Mouse (Mus musculus): Measurements from ENCODE around the gene Wasl. TPM values are rescaled to one million over a fixed set of nuclear protein-coding genes. Genes with fewer than 3 reads are reported as not detected.

Wasl gene
- polyA plus RNA-seq, 1 experiment from 2014 or later = 42.9 TPM

DNA sequence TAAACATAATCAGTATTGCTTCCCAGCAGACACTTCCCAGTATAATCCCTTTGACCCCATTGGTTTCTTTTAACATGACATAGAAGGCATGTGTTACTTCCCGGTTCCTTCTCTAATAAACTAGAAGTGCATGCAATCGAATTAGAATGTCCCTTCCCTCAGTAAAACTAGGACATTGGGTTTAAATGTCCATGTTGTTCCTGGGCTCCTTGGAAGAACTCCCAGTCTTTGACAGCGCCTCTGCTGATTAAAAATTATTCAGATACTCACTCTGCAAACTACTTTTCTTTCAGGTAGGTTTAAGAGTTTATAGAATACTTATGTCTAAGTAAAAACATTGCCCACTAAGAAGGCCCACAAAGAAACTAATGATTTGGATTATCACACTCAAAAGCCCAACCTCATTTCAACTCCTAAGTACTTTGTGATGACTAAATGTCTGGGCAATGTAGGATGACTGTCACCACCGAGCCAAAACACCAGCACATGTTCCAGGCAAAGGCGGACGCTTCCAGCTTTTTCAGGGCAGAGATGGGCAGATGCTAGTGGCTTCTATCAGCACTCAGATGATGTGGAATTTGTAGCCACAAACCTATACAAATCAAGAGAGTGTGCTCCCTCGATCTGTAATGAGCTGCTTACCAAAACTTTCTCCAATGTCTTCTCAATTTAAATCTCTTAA, 52.6 kb downstream of the Wasl start:
- no peaks in the 10 kb centered on the region for H3K9me3 ChIP-seq (replicated peaks; ENCODE audit: control insufficient read depth, low read length)
- WGBS = 50% methylated on average over 7 of the region's 7 CpGs
- peaks cover 25% of the 10 kb centered on the region for H3K4me1 ChIP-seq (ENCODE audit: control insufficient read depth, insufficient read depth, low read length)
- H3K27me3 ChIP-seq (ENCODE audit: control insufficient read depth, insufficient read depth, low read length) = no peaks in the 10 kb centered on the region
- H3K4me3 ChIP-seq (ENCODE audit: low read length) = no peak overlapping the region
- peaks cover 30% of the 10 kb centered on the region for H3K36me3 ChIP-seq (ENCODE audit: control insufficient read depth, insufficient read depth)
- H3K4me2 ChIP-seq (ENCODE audit: low read depth, low read length) = no peak overlapping the region
- H3K27ac ChIP-seq (ENCODE audit: low read length) = peak overlapping the region; percentile 56
- no peak overlapping the region for H3K9ac ChIP-seq (ENCODE audit: low read length)
- no peak for ATAC-seq (replicated peaks; ENCODE audit: extremely low read depth, insufficient read depth, low FRiP score)

DNA sequence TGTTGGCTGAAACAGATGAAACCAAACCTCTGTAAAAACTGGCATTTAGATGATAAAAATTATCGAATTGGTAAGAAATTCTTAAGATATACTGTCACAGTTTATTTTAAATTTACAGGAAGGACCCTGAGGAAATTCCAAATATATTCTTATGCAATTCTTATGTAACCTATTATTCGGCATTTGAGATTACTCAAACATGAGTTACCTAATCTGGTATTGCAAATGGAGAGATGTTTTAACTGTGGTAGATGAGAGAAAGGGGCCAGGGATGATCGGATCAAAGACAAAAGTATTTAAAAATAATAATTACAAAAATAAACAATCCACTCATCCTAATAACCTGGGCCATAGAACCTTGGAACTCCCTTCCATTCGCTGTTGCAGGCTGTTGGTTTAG, 54.5 kb downstream of the Wasl start:
- Histone ChIP-seq H3K36me3 (ENCODE audit: control insufficient read depth, insufficient read depth) (peaks cover 23% of the 10 kb centered on the region), H3K27ac (ENCODE audit: low read length) (no peak overlapping the region), H3K4me1 (ENCODE audit: control insufficient read depth, insufficient read depth, low read length) (peaks cover 30% of the 10 kb centered on the region), H3K27me3 (ENCODE audit: control insufficient read depth, insufficient read depth, low read length) (no peaks in the 10 kb centered on the region), H3K4me2 (ENCODE audit: low read depth, low read length) (no peak overlapping the region), H3K9me3 (replicated peaks; ENCODE audit: control insufficient read depth, low read length) (no peaks in the 10 kb centered on the region), H3K4me3 (ENCODE audit: low read length) (no peak overlapping the region), H3K9ac (ENCODE audit: low read length) (no peak overlapping the region)
- 87% methylated on average over 4 of the region's 4 CpGs for WGBS
- no peak for ATAC-seq (replicated peaks; ENCODE audit: extremely low read depth, insufficient read depth, low FRiP score)

DNA sequence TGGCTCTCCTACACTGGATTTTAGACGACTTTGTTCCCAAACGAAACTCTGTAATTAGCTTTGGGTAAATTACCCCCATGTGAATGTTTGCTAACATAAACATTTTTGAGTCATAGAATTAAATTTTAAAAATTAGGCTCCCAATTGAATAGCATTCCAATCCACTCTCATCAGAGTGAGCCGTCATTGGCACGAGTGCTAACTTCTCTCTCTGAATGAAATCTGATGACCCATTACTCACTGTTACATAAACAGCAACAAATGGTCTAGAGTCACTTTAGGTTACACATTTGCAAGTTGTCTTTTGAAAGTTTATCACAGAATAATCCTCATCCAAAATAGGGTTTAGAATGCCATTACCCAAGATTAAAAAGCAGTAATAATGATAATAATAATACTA, 55.3 kb downstream of the Wasl start:
- Histone ChIP-seq H3K4me3 (ENCODE audit: low read length) (no peak overlapping the region), H3K36me3 (ENCODE audit: control insufficient read depth, insufficient read depth) (peaks cover 19% of the 10 kb centered on the region), H3K9ac (ENCODE audit: low read length) (no peak overlapping the region), H3K4me1 (ENCODE audit: control insufficient read depth, insufficient read depth, low read length) (peaks cover 27% of the 10 kb centered on the region), H3K4me2 (ENCODE audit: low read depth, low read length) (no peak overlapping the region), H3K27ac (ENCODE audit: low read length) (no peak overlapping the region), H3K9me3 (replicated peaks; ENCODE audit: control insufficient read depth, low read length) (no peaks in the 10 kb centered on the region), H3K27me3 (ENCODE audit: control insufficient read depth, insufficient read depth, low read length) (no peaks in the 10 kb centered on the region)
- WGBS = 55% methylated on average over 4 of the region's 4 CpGs
- ATAC-seq (replicated peaks; ENCODE audit: extremely low read depth, insufficient read depth, low FRiP score) = no peak

DNA sequence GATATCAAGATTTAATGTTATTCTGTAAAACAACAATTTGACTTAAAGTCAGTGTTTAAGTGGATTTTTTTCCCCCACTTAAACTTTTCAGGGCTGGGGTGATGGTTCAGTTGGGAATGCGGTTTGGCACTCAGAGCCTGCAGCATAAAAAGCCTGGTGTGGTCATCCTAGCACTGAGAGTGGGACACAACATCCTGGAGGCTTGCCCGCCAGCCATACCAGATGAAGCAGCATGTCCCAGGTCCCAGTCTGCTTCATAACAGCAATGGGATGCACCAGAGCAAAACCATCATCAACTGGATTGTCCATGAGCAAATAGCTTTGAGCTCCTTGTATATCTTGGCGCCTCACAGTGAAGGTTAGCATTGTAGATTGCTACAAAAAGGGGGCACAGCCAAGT, 56.1 kb downstream of the Wasl start:
- Histone ChIP-seq H3K27me3 (ENCODE audit: control insufficient read depth, insufficient read depth, low read length) (no peaks in the 10 kb centered on the region), H3K9ac (ENCODE audit: low read length) (no peak overlapping the region), H3K36me3 (ENCODE audit: control insufficient read depth, insufficient read depth) (peaks cover 24% of the 10 kb centered on the region), H3K4me3 (ENCODE audit: low read length) (no peak overlapping the region), H3K4me2 (ENCODE audit: low read depth, low read length) (no peak overlapping the region), H3K9me3 (replicated peaks; ENCODE audit: control insufficient read depth, low read length) (no peaks in the 10 kb centered on the region), H3K27ac (ENCODE audit: low read length) (peak overlapping the region; percentile 18; the same call in 1 of the 2 replicates), H3K4me1 (ENCODE audit: control insufficient read depth, insufficient read depth, low read length) (peaks cover 27% of the 10 kb centered on the region)
- WGBS = 88% methylated on average over 3 of the region's 3 CpGs
- ATAC-seq (replicated peaks; ENCODE audit: extremely low read depth, insufficient read depth, low FRiP score) = no peak

DNA sequence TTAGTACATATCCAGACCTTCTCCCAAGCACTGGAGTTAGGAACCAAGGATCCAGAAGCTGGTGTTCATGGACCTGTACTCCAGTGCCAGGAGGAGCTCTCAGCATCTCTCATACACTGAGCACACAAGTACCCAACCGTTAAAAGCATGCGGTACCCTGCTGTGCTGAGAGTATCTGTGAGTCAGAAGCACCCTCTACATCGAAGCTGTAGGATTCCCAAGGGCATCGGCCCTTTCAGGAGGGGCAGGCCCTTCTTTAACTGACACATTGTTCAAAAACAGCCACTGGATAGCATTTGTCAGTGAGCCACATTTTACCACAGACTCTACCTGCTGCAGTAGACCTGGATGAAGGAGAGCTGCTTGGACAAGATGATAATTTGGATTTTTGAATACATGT, 56.7 kb downstream of the Wasl start:
- no peaks in the 10 kb centered on the region for H3K9me3 ChIP-seq (replicated peaks; ENCODE audit: control insufficient read depth, low read length)
- peaks cover 25% of the 10 kb centered on the region for H3K36me3 ChIP-seq (ENCODE audit: control insufficient read depth, insufficient read depth)
- no peak overlapping the region for H3K4me2 ChIP-seq (ENCODE audit: low read depth, low read length)
- H3K27ac ChIP-seq (ENCODE audit: low read length) = no peak overlapping the region
- peaks cover 27% of the 10 kb centered on the region for H3K4me1 ChIP-seq (ENCODE audit: control insufficient read depth, insufficient read depth, low read length)
- WGBS = 42% methylated on average over 4 of the region's 4 CpGs
- no peak overlapping the region for H3K4me3 ChIP-seq (ENCODE audit: low read length)
- H3K9ac ChIP-seq (ENCODE audit: low read length) = no peak overlapping the region
- no peaks in the 10 kb centered on the region for H3K27me3 ChIP-seq (ENCODE audit: control insufficient read depth, insufficient read depth, low read length)
- ATAC-seq (replicated peaks; ENCODE audit: extremely low read depth, insufficient read depth, low FRiP score) = no peak

DNA sequence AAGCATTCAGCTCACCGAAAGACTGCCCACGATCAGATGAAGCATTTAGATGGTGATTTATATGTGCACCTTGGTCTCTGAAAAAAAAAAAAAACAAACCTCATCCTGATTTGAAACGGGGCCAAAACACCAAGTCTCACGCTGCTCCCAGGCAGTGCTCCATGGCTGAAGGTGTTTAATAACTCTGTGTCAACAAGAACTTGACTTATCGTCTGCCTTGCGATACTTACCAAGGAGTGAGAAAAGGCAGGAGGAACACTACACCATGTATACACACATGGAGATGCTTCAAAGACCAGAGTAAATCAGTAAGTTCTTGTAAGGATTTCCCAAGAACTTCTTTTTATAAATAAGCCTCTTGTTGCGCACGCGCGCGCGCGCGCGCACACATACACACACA, 57.3 kb downstream of the Wasl start:
- no peak overlapping the region for H3K4me3 ChIP-seq (ENCODE audit: low read length)
- peaks cover 26% of the 10 kb centered on the region for H3K4me1 ChIP-seq (ENCODE audit: control insufficient read depth, insufficient read depth, low read length)
- H3K9me3 ChIP-seq (replicated peaks; ENCODE audit: control insufficient read depth, low read length) = no peaks in the 10 kb centered on the region
- H3K4me2 ChIP-seq (ENCODE audit: low read depth, low read length) = no peak overlapping the region
- no peak overlapping the region; the same call in 1 of the 2 replicates for H3K9ac ChIP-seq (ENCODE audit: low read length)
- H3K36me3 ChIP-seq (ENCODE audit: control insufficient read depth, insufficient read depth) = peaks cover 27% of the 10 kb centered on the region
- no peaks in the 10 kb centered on the region for H3K27me3 ChIP-seq (ENCODE audit: control insufficient read depth, insufficient read depth, low read length)
- 68% methylated on average over 15 of the region's 15 CpGs for WGBS
- H3K27ac ChIP-seq (ENCODE audit: low read length) = no peak overlapping the region
- no peak for ATAC-seq (replicated peaks; ENCODE audit: extremely low read depth, insufficient read depth, low FRiP score)

DNA sequence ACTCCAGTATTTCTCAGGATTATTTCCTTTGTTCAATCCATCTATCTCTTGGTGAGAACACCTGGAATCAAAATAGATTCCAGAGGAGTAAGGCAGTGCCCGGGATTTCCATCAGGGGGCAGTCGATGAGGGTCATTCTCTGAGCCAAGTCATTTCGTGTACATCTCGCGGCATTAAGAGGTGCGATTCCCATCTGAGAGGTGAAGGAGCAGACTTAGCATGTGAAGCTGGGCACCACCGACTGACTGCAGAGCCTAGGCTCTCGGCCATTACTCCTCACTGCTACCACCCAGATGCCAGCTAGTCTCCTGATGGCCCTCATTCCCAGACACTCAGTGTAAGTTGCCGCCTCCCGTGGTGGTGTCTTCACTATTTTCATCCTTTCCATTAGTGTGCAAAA, 58.3 kb downstream of the Wasl start:
- H3K9me3 ChIP-seq (replicated peaks; ENCODE audit: control insufficient read depth, low read length) = no peaks in the 10 kb centered on the region
- H3K9ac ChIP-seq (ENCODE audit: low read length) = no peak overlapping the region
- no peaks in the 10 kb centered on the region for H3K27me3 ChIP-seq (ENCODE audit: control insufficient read depth, insufficient read depth, low read length)
- WGBS = 61% methylated on average over 10 of the region's 10 CpGs
- H3K4me3 ChIP-seq (ENCODE audit: low read length) = no peak overlapping the region
- peaks cover 27% of the 10 kb centered on the region for H3K36me3 ChIP-seq (ENCODE audit: control insufficient read depth, insufficient read depth)
- H3K4me2 ChIP-seq (ENCODE audit: low read depth, low read length) = no peak overlapping the region
- no peak overlapping the region for H3K27ac ChIP-seq (ENCODE audit: low read length)
- no peak for ATAC-seq (replicated peaks; ENCODE audit: extremely low read depth, insufficient read depth, low FRiP score)
- peaks cover 29% of the 10 kb centered on the region for H3K4me1 ChIP-seq (ENCODE audit: control insufficient read depth, insufficient read depth, low read length)

DNA sequence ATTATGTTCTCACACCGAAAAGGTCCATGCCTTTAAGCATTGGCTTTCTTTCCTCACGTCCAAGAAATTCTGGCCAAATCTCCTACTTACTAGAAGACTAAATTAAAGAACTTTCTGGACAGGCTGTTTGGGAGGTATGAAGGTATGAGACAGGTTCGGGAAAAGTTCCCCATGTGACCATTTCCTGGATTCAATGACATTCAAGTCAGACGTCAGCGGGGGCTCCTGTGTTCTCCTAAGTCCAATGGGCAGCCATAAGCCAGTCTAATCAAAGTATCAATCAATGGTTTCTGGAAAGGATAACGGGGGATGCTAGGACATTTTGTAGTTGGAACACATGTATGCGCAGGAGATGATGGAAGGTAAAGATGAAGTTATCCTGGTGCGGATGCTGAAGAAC, 59.2 kb downstream of the Wasl start:
- peaks cover 38% of the 10 kb centered on the region for H3K4me1 ChIP-seq (ENCODE audit: control insufficient read depth, insufficient read depth, low read length)
- H3K27me3 ChIP-seq (ENCODE audit: control insufficient read depth, insufficient read depth, low read length) = no peaks in the 10 kb centered on the region
- peaks cover 24% of the 10 kb centered on the region for H3K36me3 ChIP-seq (ENCODE audit: control insufficient read depth, insufficient read depth)
- no peak overlapping the region for H3K4me2 ChIP-seq (ENCODE audit: low read depth, low read length)
- no peak overlapping the region for H3K9ac ChIP-seq (ENCODE audit: low read length)
- no peak overlapping the region for H3K4me3 ChIP-seq (ENCODE audit: low read length)
- WGBS = 87% methylated on average over 8 of the region's 8 CpGs
- no peak for ATAC-seq (replicated peaks; ENCODE audit: extremely low read depth, insufficient read depth, low FRiP score)
- H3K9me3 ChIP-seq (replicated peaks; ENCODE audit: control insufficient read depth, low read length) = no peaks in the 10 kb centered on the region
- H3K27ac ChIP-seq (ENCODE audit: low read length) = no peak overlapping the region

DNA sequence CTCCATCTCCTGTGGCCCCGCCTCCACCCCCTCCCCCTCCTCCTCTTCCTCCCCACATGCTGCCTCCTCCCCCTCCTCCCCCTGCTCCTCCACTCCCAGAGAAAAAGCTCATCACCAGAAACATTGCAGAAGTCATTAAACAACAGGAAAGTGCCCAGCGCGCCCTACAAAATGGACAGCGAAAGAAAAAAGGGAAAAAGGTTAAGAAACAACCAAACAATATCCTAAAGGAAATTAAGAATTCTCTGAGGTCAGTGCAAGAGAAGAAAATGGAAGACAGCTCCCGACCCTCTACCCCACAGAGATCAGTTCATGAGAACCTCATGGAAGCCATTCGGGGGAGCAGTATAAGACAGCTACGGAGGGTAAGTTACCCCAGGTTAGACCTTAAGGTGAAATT, 60.5 kb downstream of the Wasl start:
- H3K36me3 ChIP-seq (ENCODE audit: control insufficient read depth, insufficient read depth) = peaks cover 23% of the 10 kb centered on the region
- no peak overlapping the region for H3K4me2 ChIP-seq (ENCODE audit: low read depth, low read length)
- H3K4me1 ChIP-seq (ENCODE audit: control insufficient read depth, insufficient read depth, low read length) = peaks cover 36% of the 10 kb centered on the region
- H3K9ac ChIP-seq (ENCODE audit: low read length) = no peak overlapping the region
- no peak overlapping the region for H3K27ac ChIP-seq (ENCODE audit: low read length)
- H3K27me3 ChIP-seq (ENCODE audit: control insufficient read depth, insufficient read depth, low read length) = no peaks in the 10 kb centered on the region
- no peak for ATAC-seq (replicated peaks; ENCODE audit: extremely low read depth, insufficient read depth, low FRiP score)
- no peak overlapping the region for H3K4me3 ChIP-seq (ENCODE audit: low read length)
- H3K9me3 ChIP-seq (replicated peaks; ENCODE audit: control insufficient read depth, low read length) = no peaks in the 10 kb centered on the region
- 95% methylated on average over 7 of the region's 7 CpGs for WGBS
